Mouse (Mus musculus) left cerebral cortex, adult 2 months (tissue): ENCODE data around the gene Kifc3. TPM values are rescaled to one million over a fixed set of nuclear protein-coding genes. Genes with fewer than 3 reads are reported as not detected.
A peak's percentile ranks its signal among the peaks of the same experiment; 100 is the strongest.

Experiments
- DNase-seq, 2 experiments: peaks; one replicate each; pipeline ENCODE4 v3.0.0; 2021 to 2022; ENCODE audit warnings: low spot score in 2 of 2, mixed read lengths in 1 of 2; ENCODE audit errors: extremely low spot score in 1 of 2
- H3K27ac ChIP-seq: fragments of 200-600 bp; 2 replicates; pipeline ENCODE4 v1.8.1; 2022
- H3K4me3 ChIP-seq: fragments of 200-600 bp; 2 replicates; pipeline ENCODE4 v1.8.1; 2022
- CTCF ChIP-seq: fragments of 200-600 bp; IDR thresholded peaks from 2 replicates; pipeline ENCODE4 v1.8.1; 2022; ENCODE audit warnings: antibody characterized with exemption, mild to moderate bottlenecking, moderate library complexity
- intact Hi-C: fragments of 180-260 bp; cut with DNase I; formaldehyde crosslinking; loops from one replicate; pipeline ENCODE4 v1.15.1; 2025
- total RNA-seq, 2 experiments: library from RNA; stranded (reverse); gene quantifications; 2 replicates each; pipeline ENCODE4 v1.2.3; 2021

The Kifc3 gene
- total RNA-seq, 2 experiments from 2014 or later = 58.4 to 61.5 TPM

GRCm38 (mm10) chr8:95150608-95151007, 52.0 kb downstream of the Kifc3 start:
- Histone ChIP-seq H3K27ac (no peak overlapping the region), H3K4me3 (no peak overlapping the region)
- intact Hi-C loops = no loop called here
- TF ChIP-seq CTCF = no peak
- DNase-seq = no peak

- intact Hi-C loops = no loop called here
- no peak for DNase-seq
- TF ChIP-seq CTCF = no peak
- no peak overlapping the region for H3K4me3 ChIP-seq
- no peak overlapping the region for H3K27ac ChIP-seq
These were observed 53.2 kb downstream of the Kifc3 start for GRCm38 (mm10) chr8:95149426-95149825.

- DNase-seq = no peak
- intact Hi-C loops = no loop called here
- Histone ChIP-seq H3K4me3 (no peak overlapping the region), H3K27ac (no peak overlapping the region)
- TF ChIP-seq CTCF = no peak
These were observed 55.8 kb downstream of the Kifc3 start for GRCm38 (mm10) chr8:95146846-95147245.

- intact Hi-C loops = no loop called here
- TF ChIP-seq CTCF = no peak
- no peak for DNase-seq
- Histone ChIP-seq H3K27ac (no peak overlapping the region), H3K4me3 (no peak overlapping the region)
These were observed 56.4 kb downstream of the Kifc3 start for GRCm38 (mm10) chr8:95146044-95146745.

- Histone ChIP-seq H3K27ac (no peak overlapping the region; the same call in 1 of the 2 replicates), H3K4me3 (no peak overlapping the region)
- intact Hi-C loops = no loop called here
- DNase-seq = no peak
- TF ChIP-seq CTCF = no peak
These were observed 58.0 kb downstream of the Kifc3 start for GRCm38 (mm10) chr8:95144631-95145015.

GRCm38 (mm10) chr8:95143805-95144630, 58.6 kb downstream of the Kifc3 start:
- Histone ChIP-seq H3K27ac (peak overlapping the region; percentile 81), H3K4me3 (no peak overlapping the region)
- intact Hi-C loops = no loop called here
- DNase-seq = no peak
- TF ChIP-seq CTCF = no peak

- peak; percentile 48 to 52 for DNase-seq
- TF ChIP-seq CTCF = no peak; the same call in 1 of the 2 replicates
- H3K27ac ChIP-seq = peak overlapping the region; percentile 81
- intact Hi-C loops = no loop called here
- H3K4me3 ChIP-seq = peak overlapping the region; percentile 77
These were observed 59.4 kb downstream of the Kifc3 start for GRCm38 (mm10) chr8:95142985-95143804.

GRCm38 (mm10) chr8:95142075-95142831, 60.4 kb downstream of the Kifc3 start:
- intact Hi-C loops = no loop called here
- H3K27ac ChIP-seq = peak overlapping the region; percentile 94

GRCm38 (mm10) chr8:95141469-95142074, 61.0 kb downstream of the Kifc3 start:
- Histone ChIP-seq H3K27ac (peak overlapping the region; percentile 94), H3K4me3 (peak overlapping the region; percentile 77)
- no peak for DNase-seq
- TF ChIP-seq CTCF = no peak
- intact Hi-C loops = no loop called here

More at GRCm38 (mm10) chr8:95142075-95142831, 60.4 kb downstream of the Kifc3 start:
- peak; percentile 89 to 91 for DNase-seq
- TF ChIP-seq CTCF = no peak
- peak overlapping the region; percentile 77 for H3K4me3 ChIP-seq

- peak overlapping the region; percentile 8; the same call in 1 of the 2 replicates for H3K27ac ChIP-seq
- no peak for DNase-seq
- intact Hi-C loops = no loop called here
- H3K4me3 ChIP-seq = peak overlapping the region; percentile 24; the same call in 1 of the 2 replicates
- no peak for TF ChIP-seq CTCF
These were observed 61.6 kb downstream of the Kifc3 start for GRCm38 (mm10) chr8:95141026-95141425.
